Mouse (Mus musculus): ENCODE measurements around the gene Prpsap2.
"Not testable (repeated sequence)": the region's sequence is repeated elsewhere in the genome, so short reads cannot be mapped to it uniquely, and the experiment has no call there.

Gene Prpsap2

GRCm38 (mm10) chr11:61761584-61762407 is at the start of gene Prpsap2:
Gene Prpsap2 (minus strand): TSS chr11:61762088.
- DNase-seq (ENCODE audit: low read depth, low spot score), result peak; percentile 89

- DNase-seq (ENCODE audit: low read depth, low spot score), result no peak
Observed at GRCm38 (mm10) chr11:61809793-61810192, 47.9 kb upstream of the Prpsap2 start.

DNA sequence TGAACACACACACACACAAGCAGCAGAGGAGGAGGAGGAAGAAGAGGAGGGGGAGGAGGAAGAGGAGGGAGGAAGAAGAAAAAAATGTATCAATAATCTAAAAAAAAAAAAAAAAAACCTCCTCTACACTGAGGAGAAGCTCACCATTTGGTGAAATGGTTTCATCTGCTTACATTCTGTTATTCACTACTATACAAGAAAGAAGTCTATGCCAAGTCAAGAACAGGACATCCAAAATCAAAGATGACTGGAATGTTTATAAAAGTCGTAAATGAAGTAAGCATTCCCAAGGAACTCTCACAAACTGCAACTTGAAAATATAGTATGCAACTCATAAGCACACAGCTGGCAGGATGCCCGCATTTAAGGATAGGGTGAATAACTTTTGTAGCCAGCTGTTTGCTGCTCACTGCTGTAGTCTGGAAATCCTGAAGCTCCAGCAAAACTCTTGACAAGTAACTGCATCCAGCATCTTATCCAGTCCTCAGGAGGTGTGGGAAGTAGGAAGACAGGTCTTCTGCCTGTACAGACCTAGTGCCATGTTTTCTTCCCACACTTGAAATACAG is 46.7 kb upstream of the Prpsap2 start:
- no peak for DNase-seq (ENCODE audit: low read depth, low spot score)

GRCm38 (mm10) chr11:61793441-61793840 is 31.6 kb upstream of the Prpsap2 start:
- no peak for DNase-seq (ENCODE audit: low read depth, low spot score)

GRCm38 (mm10) chr11:61788550-61788949 is 26.7 kb upstream of the Prpsap2 start:
- no peak for DNase-seq (ENCODE audit: low read depth, low spot score)

GRCm38 (mm10) chr11:61782526-61782925 is 20.6 kb upstream of the Prpsap2 start:
- not testable (repeated sequence) for DNase-seq (ENCODE audit: low read depth, low spot score)

GRCm38 (mm10) chr11:61774551-61775149 is 12.8 kb upstream of the Prpsap2 start:
- DNase-seq (ENCODE audit: low read depth, low spot score), result no peak

DNA sequence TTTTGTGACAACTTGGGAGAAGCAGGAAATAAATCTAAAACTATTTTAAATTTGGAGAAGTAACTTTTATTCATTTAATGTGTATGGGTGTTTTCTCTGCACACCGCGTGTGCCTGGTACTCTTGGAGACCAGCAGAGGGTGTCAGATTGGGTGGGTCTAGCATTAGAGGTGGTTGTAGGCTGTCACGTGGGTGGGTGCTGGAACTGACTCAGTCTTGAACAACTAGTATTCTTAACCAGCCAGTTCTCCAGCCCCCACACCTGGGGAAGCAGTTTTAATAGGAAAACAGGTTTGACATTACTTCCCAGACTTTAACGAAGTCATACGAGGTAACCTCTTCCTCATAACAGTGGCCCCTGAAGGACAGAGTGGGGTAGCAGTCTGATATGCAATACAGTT is 1.4 kb downstream of the Prpsap2 start:
- no peak for DNase-seq (ENCODE audit: low read depth, low spot score)

- no peak for DNase-seq (ENCODE audit: low read depth, low spot score)
Observed at GRCm38 (mm10) chr11:61757151-61757550, 4.7 kb downstream of the Prpsap2 start.

- no peak for DNase-seq (ENCODE audit: low read depth, low spot score)
Observed at GRCm38 (mm10) chr11:61751612-61752011, 10.3 kb downstream of the Prpsap2 start.

GRCm38 (mm10) chr11:61747161-61747560 is 14.7 kb downstream of the Prpsap2 start:
- DNase-seq (ENCODE audit: low read depth, low spot score), result no peak

DNA sequence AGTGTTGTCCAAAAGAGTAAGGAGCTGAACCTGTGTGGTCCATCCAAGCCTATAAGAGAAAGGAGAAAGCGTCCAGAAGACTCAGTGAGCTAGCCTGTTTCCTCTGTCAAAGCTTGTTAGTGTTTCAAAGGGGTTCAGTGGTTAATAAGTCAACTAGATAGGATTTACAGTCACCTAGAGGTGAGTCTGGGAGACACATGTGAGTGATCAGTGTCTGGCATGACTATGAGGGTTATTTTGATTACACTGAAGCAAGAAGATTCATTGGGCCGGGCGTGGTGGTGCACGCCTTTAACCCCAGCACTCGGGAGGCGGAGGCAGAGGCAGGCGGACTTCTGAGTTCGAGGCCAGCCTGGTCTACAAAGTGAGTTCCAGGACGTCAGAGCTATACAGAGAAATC is 16.1 kb downstream of the Prpsap2 start:
- no peak for DNase-seq (ENCODE audit: low read depth, low spot score)

DNA sequence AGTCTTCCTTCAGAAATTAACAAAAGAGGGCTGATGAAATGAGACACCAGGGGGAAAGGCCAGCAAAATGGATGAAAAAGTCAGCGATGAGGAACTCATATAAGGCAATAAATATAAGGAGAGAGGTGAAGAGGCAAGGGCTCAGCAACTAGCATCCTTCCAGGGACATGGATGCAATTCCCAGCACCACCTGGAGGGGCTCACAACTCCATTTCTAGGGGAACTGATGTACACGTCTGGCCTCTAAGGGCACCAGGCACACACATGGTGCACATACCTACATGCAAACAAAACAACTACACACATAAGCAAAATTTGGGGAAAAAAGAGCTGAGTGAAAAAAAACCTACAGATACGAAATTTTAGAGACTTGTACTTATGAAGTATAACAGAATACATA is 17.4 kb downstream of the Prpsap2 start:
- no peak for DNase-seq (ENCODE audit: low read depth, low spot score)

DNA sequence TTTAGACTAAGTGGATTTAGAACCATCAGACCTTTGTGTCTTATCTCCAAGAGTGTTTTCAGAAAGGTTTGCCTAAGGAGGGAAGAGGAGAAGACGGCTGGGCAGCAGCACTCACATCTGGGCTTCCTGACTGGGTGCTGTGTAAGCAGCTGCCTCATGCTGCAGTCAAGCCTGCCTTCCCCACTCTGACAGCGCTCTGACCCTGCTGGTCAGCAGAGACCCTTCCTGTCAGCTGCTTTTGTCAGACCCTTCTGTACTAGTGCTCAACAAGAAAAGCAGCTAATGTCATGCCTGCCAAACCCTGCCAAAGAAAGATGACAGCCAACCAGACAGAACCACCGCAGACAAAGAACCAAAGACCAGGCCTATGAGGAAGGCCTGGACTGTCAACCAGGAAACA is 18.1 kb downstream of the Prpsap2 start:
- DNase-seq (ENCODE audit: low read depth, low spot score), result no peak

DNA sequence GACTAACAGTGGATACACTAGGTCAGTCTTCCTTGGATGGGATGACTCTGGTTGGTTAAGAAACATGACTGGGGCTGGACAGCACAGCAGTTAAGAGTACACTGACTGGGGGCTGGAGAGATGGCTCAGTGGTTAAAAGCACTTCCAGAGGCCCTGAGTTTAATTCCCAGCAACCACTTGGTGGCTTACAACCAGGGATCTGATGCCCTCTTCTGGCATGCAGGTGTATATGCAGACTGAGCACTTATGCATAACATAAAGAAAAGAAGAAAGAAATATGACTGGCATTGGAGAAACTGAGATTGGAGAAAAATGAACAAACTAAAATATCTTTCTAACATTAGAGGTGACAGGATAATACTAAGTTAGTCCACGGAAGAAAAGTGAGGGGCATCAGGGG is 21.4 kb downstream of the Prpsap2 start:
- DNase-seq (ENCODE audit: low read depth, low spot score), result no peak

- no peak for DNase-seq (ENCODE audit: low read depth, low spot score)
Observed at GRCm38 (mm10) chr11:61737290-61737689, 24.6 kb downstream of the Prpsap2 start.

GRCm38 (mm10) chr11:61732672-61733071 is 29.2 kb downstream of the Prpsap2 start:
- no peak for DNase-seq (ENCODE audit: low read depth, low spot score)

GRCm38 (mm10) chr11:61728037-61728436 is 33.9 kb downstream of the Prpsap2 start:
- no peak for DNase-seq (ENCODE audit: low read depth, low spot score)

DNA sequence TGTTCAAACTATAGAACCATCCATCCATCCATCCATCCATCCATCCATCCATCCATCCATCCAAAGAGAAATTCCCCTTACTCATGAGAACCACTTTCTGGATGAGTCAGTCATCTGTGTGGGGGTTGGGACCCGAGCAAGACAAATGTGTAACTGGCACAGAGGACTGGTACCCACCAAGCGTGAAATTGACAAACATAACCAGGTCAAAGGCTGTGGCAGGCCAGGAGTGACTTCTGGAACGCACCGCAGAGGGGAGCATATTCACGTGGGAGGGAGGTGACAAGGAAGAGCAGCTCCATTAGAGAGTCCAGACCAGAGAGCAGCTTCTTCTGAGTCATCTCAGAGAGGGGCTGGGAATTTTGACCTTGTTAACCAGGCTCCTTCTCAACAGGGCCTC is 39.8 kb downstream of the Prpsap2 start:
- DNase-seq (ENCODE audit: low read depth, low spot score), result no peak

GRCm38 (mm10) chr11:61720636-61721035 is 41.3 kb downstream of the Prpsap2 start, which contains the start of gene Slc5a10:
Gene Slc5a10 (minus strand): TSS chr11:61720826.
- DNase-seq (ENCODE audit: low read depth, low spot score), result no peak

DNA sequence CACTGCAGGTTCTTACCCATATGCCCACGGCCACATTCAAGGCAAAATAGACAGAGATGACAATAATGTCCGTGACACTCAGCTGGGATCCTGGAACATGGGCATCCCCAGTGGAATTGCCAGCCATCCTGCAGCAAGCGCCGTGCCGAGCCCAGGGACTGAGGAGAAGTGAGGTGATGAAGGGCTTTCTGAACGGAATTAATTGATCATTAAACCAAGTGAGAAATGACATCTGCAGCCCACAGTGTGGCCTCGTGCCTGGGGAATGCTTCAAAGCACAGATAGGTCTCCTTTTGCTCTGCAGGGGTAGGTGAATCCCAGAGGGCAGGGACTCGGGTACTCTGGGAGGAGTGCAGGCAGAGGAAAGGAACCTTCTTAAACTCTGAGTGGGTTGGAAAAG is 42.1 kb downstream of the Prpsap2 start:
- no peak for DNase-seq (ENCODE audit: low read depth, low spot score)

DNA sequence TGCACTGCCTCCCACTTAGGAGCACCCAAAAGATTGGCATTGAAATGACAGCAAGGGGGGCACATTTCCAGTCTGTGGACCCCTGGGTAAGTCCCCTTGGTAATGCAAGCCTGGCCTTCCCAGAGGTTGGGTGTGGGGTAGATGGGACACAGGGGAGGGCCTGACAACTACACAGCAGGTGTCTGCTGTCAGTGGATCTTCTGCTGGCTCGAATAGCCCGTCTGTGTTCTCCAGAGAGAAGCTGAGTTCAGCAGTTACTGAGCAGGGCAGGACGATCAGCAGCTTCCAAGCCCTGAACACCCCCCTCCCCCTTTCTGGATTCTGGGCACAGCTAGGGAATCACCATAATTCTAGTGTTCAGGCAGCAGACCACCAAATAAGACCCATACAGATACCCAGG is 42.5 kb downstream of the Prpsap2 start:
- DNase-seq (ENCODE audit: low read depth, low spot score), result no peak

- DNase-seq (ENCODE audit: low read depth, low spot score), result no peak
Observed at GRCm38 (mm10) chr11:61717990-61718389, 43.9 kb downstream of the Prpsap2 start.

All from brain, embryonic 18.5 days (tissue).